8 mouse cellular contexts compared by ENCODE assay signal in genomic region chr2:155473570-155474088, GRCm38 (mm10). TPM values are rescaled to one million over a fixed set of nuclear protein-coding genes. Genes with fewer than 3 reads are reported as not detected.
DNase-seq lines count a peak whose midpoint lies in the region; TF ChIP-seq lines count a peak whose summit lies in the region.

Gene Ncoa6, minus strand, starts transcription at chr2:155473894.

- peak; percentile 87 for DNase-seq in Muller cell, postnatal 12 days (ENCODE audit: inconsistent ontology term)
- DNase-seq in cerebellum, adult 2 months = peak; percentile 76 to 79
- peak; percentile 67 for DNase-seq in forelimb bud, embryonic 11.5 days (ENCODE audit: low read depth, low spot score)
- peak; percentile 83 for DNase-seq in hindbrain, embryonic 10.5 days (ENCODE audit: low spot score)
- peak; percentile 63 to 76 for DNase-seq in layer of hippocampus, postnatal 10 days (ENCODE audit: low spot score in 2 of 2)
- peak; percentile 38 for DNase-seq in lung, postnatal 25 days (ENCODE audit: low spot score)
- peak; percentile 82 for DNase-seq in retina, embryonic 14.5 days (ENCODE audit: low spot score)
- DNase-seq in thymus, postnatal 4 days = peak; percentile 84

- no peaks in the 10 kb centered on the region for H3K9me3 ChIP-seq in hindbrain, embryonic 10.5 days

- peak within 1 kb of the TSS; percentile 92 for H3K4me3 ChIP-seq in cerebellum, adult 2 months (replicated peaks; ENCODE audit: insufficient read depth, low read depth, low read length)
- H3K4me3 ChIP-seq in hindbrain, embryonic 10.5 days = peak within 1 kb of the TSS; percentile 91

- no peak for TF ChIP-seq CTCF in cerebellum, adult 2 months (IDR thresholded peaks at IDR 0.05; ENCODE audit: borderline replicate concordance, insufficient read depth, low read depth, low read length)

- H3K27me3 ChIP-seq in cerebellum, adult 2 months (ENCODE audit: control insufficient read depth, insufficient read depth, low read length) = no peaks in the 10 kb centered on the region
- peaks cover 5% of the 10 kb centered on the region; the same call in 1 of the 2 replicates for H3K27me3 ChIP-seq in hindbrain, embryonic 10.5 days (ENCODE audit: insufficient read depth, poor library complexity, severe bottlenecking)

- H3K27ac ChIP-seq in cerebellum, adult 2 months (ENCODE audit: insufficient read depth, low read length) = peak within 1 kb of the TSS; percentile 93
- peak within 1 kb of the TSS; percentile 97 for H3K27ac ChIP-seq in hindbrain, embryonic 10.5 days

- peak; percentile 78; the same call in 1 of the 2 replicates for TF ChIP-seq POLR2A in cerebellum, adult 2 months (IDR thresholded peaks at IDR 0.05; ENCODE audit: borderline replicate concordance, insufficient read depth, low read length)

- peaks cover 4% of the 10 kb centered on the region; the same call in 1 of the 2 replicates for H3K4me1 ChIP-seq in cerebellum, adult 2 months (ENCODE audit: control insufficient read depth, insufficient read depth, low read length)
- peaks cover 29% of the 10 kb centered on the region for H3K4me1 ChIP-seq in hindbrain, embryonic 10.5 days (replicated peaks)

- 1% methylated on average over 69 of the region's 72 CpGs for WGBS in cerebellum, adult 2 months
- under 1% methylated on average over 68 of the region's 72 CpGs for WGBS in hindbrain, embryonic 10.5 days

- no peaks in the 10 kb centered on the region for H3K36me3 ChIP-seq in hindbrain, embryonic 10.5 days

RNA-seq across cellular contexts. Expression of gene Ncoa6, which starts in this region (rescaled TPM):
- polyA plus RNA-seq in cerebellum, adult 2 months (2012; rRNA removed) = 39.0 and 47.1 TPM in 2 replicates
- 19.2 and 22.4 TPM in 2 replicates for polyA plus RNA-seq in hindbrain, embryonic 10.5 days (2016; fragmentation: Nextera tagmentation; extraction: Ambion mirVana)
- total RNA-seq in layer of hippocampus, postnatal 10 days (2021) = 10 to 100 TPM; 67.5 to 70.5 TPM

Comparison
In these comparisons a context has a peak if more than half of its experiments do, and no peak if none do; other contexts are left out.
1. Peak in every context shown above with its lines: DNase-seq, H3K4me3 ChIP-seq and H3K27ac ChIP-seq.